Mouse (Mus musculus) ZHBTc4 (cell line): ENCODE data around the gene Bud23.

Experiments
- DNase-seq: peaks from one replicate; pipeline ENCODE4 v3.0.0-alpha.2; 2011; ENCODE audit warnings: low read depth, low spot score

The Bud23 gene

DNA sequence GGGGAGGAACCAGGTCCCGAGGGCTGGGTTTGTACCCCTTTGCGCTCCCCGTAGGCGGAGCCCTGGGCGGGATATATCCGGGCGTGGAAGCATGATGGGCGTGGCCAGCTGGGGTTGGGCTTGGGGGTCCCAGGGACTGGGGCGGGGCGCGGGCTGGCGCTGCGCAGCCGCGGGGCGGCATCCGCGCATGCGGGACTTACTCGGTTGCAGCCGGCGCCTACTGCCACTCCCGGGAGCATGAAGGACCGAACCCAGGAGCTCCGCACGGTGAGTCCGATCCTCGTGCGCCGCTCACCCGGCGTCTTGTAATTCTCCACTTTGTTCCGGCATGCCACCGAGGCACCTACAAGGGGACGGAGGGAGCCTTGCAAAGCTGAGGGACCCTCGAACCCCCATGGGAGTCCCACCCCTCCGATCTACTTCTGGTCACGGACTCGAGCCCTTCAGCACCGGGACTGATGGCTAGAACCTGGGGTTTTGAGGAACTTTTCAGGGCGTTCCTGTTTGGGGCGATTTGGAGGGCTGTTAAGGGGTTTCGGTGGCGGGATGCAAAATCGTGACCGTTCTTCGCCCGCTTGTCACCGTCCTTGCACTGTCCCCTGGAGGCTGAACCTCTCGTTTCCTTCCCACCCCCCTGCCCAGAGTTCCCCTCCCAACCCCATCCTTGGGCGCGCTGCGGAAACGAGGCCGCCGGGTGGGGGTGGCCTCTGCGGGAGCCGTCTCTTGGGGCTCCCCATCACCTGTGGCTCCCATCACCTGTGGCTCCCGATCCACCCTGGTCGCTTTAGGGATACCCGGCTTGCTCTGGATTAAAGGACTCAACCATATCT lies 41.2 kb downstream of the Bud23 start, which contains the start of gene Stx1a:
TSS of gene Stx1a (plus strand) at position 139 of the 830 bp plus-strand sequence.
- DNase-seq = peak; percentile 94

DNA sequence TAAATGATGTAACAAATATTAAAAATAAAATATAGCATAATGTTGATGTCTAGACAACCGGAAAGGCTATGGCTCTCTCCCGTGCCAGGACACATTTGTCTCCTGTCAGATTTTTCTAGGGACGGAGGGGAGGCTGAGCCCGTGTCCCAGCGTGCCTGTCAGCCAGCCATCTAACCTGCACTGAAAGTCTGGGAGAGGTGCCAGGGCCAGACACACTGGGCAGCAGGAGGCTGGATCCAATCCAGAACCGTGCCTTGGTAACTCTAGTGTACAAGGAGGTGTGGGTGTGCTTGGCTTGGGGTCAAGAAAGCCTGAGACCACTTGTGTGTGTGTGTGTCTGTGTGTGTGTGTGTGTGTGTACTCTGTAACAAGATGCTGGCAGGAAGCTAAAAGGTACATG lies 42.9 kb downstream of the Bud23 start:
- no peak for DNase-seq

DNA sequence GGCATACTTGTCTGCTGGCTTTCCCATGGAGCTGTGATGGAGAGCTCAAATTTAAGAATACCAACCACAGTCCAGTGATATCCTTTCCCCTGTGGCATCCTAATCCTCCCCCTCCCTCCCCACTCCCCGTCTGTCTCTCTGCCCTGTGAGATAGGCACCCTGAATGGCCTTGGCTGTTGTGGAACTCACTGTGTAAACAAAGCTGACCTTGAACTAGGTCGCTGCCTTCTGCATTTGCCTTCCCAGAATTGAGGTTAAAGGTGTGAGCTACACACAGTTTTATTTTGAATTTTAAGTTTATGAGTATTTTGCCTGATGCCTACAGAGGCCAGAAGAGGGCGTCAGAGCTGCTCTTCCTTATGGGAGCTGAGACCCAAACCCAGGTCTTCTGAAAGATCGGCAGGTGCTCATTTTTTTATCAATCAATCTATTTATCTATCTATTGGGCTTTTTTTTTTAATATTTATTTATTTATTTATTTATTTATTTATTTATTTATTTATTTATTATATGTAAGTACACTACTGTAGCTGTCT lies 48.5 kb downstream of the Bud23 start:
- no peak for DNase-seq

DNA sequence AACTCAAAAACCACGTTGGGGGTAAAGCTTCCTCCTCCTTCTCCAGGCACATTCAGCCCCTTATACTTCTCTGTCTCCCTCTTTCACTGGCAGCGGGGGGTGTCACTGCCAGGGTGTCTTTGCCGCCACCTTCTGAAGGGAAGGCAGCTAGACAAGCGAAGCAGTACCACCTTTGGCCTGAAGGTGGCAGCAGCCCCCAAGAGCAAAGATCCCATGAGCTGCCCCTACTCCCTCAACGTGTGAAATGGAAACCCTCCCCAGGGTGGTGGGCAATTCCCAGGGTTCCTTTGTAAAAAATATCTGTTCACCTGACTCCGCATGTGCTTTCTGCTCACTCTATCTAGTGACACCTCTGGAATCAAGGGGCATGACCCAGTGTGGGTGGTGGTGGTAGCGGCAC lies 49.3 kb downstream of the Bud23 start:
- peak; percentile 83 for DNase-seq

DNA sequence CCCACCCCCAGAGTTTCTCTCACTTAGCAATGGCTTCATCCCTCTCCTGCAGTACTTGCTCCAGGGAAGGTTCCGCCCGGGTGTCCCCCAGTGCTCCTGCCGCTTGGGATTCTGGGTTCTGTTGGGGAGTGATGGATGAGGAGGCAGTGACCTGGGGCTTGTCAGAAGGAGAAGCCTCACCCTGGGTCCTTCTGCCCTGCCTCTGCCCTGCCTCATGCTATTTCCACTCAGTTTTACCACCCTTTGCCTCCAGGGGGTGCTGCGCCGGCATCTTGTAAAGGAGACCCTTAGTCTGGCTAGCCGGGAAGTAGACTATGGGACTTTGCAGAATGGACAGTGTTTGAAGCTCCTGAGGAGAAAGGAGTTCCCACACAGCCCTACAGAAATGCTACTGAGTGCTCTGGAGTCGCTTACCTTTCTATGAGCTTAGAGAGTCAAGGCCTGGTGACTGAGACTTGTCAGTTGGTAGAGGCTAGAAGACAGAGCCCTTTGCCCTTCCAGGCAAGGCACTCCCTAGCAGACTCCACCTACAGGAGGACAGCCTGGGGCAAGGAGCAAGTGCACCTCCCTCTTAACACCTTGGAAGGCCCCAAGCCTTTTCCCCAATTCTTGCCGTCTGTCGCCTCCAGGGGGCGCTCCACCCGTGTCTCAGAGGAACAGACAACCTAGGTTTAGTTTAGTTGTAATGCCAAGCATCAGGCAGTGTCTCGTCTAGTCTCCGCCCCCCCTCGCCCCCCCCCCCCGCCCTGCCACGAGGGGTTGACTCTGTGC lies 51.9 kb downstream of the Bud23 start:
- DNase-seq = peak; percentile 97

DNA sequence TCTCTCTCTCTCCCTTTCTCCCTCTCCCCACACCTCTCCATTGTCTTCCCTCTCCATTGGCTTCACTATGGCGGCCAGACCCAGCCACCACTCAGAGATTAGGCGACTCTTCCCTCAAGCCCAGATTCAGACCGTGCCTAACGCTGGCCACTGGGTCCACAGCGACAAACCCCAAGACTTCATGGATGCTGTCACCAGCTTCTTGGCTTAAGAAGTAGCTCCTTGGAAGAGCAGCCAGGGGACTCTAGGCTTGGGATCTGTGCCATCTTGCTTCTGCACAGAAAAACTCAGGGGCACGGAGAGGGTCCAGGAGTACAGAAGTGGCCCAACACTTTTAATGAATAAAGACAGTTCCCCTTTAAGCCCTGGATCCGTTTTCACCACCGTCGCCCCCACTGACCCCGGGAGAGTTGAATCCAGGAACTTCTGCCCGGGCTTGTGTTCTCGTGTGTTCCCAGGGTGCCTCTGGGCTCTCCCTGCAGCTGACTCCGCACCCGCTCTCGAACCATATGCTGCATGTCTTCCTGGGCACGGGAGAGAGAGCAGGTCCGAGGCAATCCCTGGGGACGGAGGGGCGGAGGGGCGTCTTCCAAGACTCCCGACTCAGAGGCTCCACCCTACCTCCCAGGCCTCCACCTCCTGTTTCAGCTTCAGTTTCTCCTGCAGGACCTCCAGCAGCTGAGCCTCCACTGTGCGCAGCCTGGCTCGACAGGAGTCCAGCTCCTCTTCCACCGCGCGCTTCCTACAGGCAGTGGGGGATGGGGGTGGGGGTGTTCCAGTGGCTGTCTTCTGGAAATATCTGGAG lies 52.7 kb downstream of the Bud23 start:
- DNase-seq = peak; percentile 62

DNA sequence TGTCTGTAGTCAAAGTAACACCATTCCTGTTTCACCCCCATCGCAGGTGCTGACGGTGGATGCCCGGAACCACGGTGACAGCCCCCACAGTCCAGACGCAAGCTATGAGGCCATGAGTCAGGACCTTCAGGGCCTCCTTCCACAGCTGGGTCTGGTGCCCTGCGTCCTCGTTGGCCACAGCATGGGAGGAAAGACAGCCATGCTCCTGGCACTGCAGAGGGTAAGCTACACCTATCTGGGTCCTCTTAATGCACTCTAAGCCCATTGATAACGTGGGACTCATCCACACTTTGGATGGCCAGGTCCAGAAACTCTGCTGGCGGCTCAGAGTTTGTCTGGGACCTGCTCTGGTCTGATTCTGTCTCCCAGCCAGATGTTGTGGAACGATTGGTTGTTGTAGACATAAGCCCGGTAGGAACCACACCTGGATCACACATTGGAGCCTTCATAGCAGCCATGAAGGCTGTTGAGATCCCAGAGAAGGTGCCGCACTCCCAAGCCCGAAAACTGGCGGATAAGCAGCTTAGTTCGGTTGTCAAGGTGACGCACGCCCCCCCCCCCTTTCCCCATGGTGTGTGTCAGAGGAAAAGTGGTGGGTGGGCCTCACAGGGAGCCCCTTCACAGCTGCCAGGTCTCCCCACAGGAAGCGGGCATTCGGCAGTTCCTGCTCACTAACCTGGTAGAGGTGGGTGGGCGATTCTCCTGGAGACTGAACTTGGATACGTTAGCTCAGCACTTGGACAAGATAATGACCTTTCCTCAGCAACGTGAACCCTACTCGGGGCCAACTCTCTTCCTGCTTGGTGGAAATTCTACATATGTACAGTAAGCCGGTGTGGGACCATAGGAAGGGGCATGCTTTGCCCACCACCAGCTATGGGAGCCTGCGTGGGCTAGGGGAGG lies 53.7 kb downstream of the Bud23 start:
- no peak for DNase-seq

DNA sequence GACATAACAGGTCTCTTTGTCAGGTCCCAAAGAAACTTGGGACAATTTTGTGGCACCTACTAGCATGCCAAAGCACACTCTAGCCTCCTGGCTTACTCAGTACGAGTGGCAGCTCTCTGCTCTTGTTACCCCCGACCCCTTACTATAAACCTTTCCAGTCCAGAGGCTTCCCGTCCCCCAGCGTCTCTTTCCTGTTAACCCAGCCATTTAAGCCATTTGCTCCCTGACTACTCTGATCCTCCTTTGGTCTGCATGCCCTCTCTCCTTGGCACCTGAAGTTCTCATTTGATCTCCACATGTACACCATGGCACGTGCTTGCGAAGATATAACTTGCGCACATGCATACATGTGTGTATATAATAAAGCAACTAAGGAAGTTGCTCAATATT lies 54.4 kb downstream of the Bud23 start:
- DNase-seq = no peak

DNA sequence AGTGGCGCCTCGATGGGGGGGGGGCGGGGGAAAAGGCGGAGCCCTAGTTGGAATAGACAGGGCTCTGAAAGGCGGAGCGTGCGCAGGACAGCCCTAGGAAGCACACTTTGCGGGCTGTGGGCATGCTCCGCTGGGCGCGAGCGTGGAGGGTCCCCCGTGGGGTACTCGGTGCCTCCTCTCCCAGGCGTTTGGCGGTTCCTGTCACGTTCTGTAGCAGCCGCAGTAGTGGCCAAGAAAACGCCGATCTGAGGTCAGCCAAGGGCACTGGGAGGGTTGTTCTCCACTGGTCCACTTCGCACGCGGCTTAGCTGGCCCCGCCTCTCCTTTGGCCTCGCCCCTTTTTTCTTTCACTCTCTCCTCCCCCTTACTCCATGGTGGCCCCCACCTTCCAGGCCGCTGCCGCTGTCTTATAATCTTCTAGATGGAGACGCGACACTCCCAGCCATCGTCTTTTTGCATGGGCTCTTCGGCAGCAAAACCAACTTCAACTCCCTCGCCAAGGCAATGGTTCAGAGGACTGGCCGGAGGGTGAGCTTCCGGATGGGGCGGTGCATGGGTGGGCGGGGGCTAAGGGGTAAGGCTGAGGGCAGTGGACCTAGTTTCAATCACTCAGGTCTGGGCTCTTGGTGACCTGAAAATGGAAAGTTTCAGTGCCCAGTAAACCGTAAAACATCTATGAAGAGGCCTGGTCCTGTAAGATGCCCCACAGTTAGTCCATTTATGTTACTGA lies 55.0 kb downstream of the Bud23 start:
- DNase-seq = peak; percentile 89

DNA sequence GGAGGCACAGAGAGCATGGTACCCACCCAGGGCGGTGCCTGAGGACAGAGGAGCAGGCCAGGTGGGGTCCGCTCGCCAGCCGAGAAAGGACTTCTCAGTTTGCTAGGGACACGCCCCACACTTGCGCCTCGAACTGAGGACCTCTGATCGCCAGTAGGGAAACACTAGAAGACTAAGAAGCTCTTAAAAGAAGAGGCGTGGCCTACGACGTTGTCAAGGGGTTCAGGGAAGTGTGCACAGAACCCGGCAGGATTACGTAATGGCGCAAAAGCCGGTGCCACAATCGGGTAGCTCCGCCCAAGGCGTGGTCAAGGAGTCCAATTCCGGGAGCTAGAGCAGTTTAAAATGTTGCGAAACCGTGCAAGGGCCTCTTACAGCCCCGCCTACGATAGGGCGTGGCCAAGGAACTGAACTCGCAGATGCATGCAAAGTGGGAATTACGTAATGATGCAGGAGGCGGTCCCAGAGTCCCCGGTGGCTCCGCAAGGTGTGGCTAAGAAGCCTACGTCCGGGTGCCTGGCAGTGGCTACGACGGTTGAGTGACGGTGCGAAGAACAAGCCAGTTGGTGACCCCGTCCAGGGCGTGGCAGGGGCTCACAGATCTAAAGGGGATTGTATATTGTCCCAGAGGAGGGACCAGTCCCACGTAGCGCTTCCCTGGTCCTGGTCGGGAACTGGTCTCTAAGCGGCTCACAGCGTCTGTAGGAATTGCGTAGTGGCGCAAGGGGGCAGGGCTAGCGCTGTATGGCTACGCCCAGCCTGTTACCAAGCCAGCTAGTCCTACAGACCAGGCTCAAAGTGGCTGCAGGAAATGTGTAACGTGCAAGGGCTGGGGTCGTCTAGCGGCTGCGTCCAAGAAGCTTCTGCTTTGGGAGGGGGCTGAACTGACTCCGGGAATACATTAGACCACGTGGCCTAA lies 55.8 kb downstream of the Bud23 start, which contains the start of gene Abhd11:
TSS of gene Abhd11 (plus strand) at position 482 of the 919 bp plus-strand sequence.
- peak; percentile 100 for DNase-seq

DNA sequence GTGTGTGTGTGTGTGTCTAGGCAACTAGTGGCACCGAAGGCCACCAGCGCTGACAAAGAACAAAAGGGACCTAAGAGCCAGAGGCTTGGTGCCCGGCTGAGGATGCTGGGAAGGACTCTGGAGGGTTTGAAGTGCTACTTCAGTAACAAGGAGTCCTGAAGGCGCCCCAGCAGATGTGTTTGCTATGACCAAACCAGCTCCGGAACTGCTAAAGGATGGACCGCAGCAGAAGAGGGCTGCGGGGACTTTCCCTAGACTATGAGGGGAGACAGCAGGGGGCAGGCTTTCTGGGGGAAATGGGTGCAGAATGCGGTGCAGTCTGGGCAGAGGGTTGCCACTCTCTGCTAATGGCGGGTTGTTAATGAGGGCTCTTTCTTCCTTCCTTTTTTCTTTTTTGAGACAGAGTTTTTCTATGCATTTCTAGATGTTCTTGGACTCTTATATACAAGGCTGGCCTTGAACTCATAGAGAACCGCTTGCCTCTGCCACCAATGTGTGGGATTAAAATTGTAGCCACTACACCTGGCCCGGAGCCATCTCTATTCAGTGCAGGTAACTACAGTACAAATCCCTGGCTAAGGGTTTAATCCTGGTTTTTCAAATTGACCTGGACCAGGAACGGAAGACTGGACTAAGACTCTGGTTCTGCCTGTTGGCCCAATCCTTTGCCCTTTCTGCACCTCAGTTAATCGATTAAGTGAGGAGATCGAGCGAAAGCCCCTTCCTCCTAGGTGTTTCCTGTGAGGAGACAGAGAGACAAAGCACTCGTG lies 56.8 kb downstream of the Bud23 start:
- no peak for DNase-seq
